ENCODE assay signal across 22 mouse cellular contexts in genomic region chrX:52448496-52448895, GRCm38 (mm10).
DNase-seq lines count a peak whose midpoint lies in the region; ATAC-seq lines count a peak whose summit lies in the region.
"Had no signal": no experiment of that assay in that cellular context is flagged by ENCODE, and none has a peak within 500 bp of the region (broad histone marks: within the 10 kb centered on the region; RNA-seq: fewer than 3 reads in every experiment).

No protein-coding gene starts in this region.

- H3K36me3 ChIP-seq in heart, embryonic 11.5 days (ENCODE audit: control insufficient read depth, insufficient read depth, low read length) = no peaks in the 10 kb centered on the region
- H3K36me3 ChIP-seq in limb, embryonic 11.5 days (ENCODE audit: control insufficient read depth, insufficient read depth, low read length) = no peaks in the 10 kb centered on the region
- no peaks in the 10 kb centered on the region for H3K36me3 ChIP-seq in limb, embryonic 10.5 days
- H3K36me3 ChIP-seq: forebrain, embryonic 10.5 days; G1E; intestine, embryonic 15.5 days had no signal

- H3K4me1 ChIP-seq in heart, embryonic 11.5 days (ENCODE audit: control insufficient read depth, insufficient read depth, low read length) = peaks cover 12% of the 10 kb centered on the region
- peaks cover 8% of the 10 kb centered on the region; the same call in 1 of the 2 replicates for H3K4me1 ChIP-seq in limb, embryonic 11.5 days (ENCODE audit: control insufficient read depth, insufficient read depth, low read length)
- peaks cover 72% of the 10 kb centered on the region for H3K4me1 ChIP-seq in limb, embryonic 10.5 days
- H3K4me1 ChIP-seq: intestine, embryonic 15.5 days had no signal

- no peak overlapping the region for H3K4me2 ChIP-seq in heart, embryonic 11.5 days
- no peak overlapping the region for H3K4me2 ChIP-seq in limb, embryonic 11.5 days (ENCODE audit: low read depth, severe bottlenecking)
- H3K4me2 ChIP-seq: hindbrain, embryonic 14.5 days; intestine, embryonic 15.5 days had no signal

- 32% methylated on average over 3 of the region's 3 CpGs for WGBS in heart, embryonic 11.5 days (ENCODE audit: insufficient replicate concordance)
- WGBS in limb, embryonic 11.5 days = 17% methylated on average over 3 of the region's 3 CpGs
- 14% methylated on average over 3 of the region's 3 CpGs for WGBS in limb, embryonic 10.5 days

- H3K4me3 ChIP-seq in heart, embryonic 11.5 days (ENCODE audit: low read depth, low read length) = no peak overlapping the region
- H3K4me3 ChIP-seq in limb, embryonic 11.5 days (ENCODE audit: low read depth, low read length) = no peak overlapping the region
- H3K4me3 ChIP-seq in limb, embryonic 10.5 days = no peak overlapping the region
- H3K4me3 ChIP-seq: forebrain, embryonic 10.5 days; heart, adult 2 months; intestine, embryonic 15.5 days had no signal

- no peak for ATAC-seq in heart, embryonic 11.5 days (replicated peaks; ENCODE audit: insufficient number of reproducible peaks, low FRiP score, low TSS enrichment)
- ATAC-seq in limb, embryonic 11.5 days (ENCODE audit: insufficient number of reproducible peaks, low FRiP score, low TSS enrichment, low read depth) = no peak
- ATAC-seq: CD4-positive, CD25-positive, alpha-beta regulatory T cell, adult 4 months; forebrain, embryonic 14.5 days; intestine, embryonic 15.5 days had no signal

- no peaks in the 10 kb centered on the region for H3K9me3 ChIP-seq in heart, embryonic 11.5 days (replicated peaks; ENCODE audit: control insufficient read depth, low read length)
- no peaks in the 10 kb centered on the region for H3K9me3 ChIP-seq in limb, embryonic 11.5 days (ENCODE audit: control insufficient read depth, low read length)
- no peaks in the 10 kb centered on the region for H3K9me3 ChIP-seq in limb, embryonic 10.5 days (replicated peaks)
- H3K9me3 ChIP-seq: forebrain, embryonic 10.5 days; G1E; intestine, embryonic 15.5 days had no signal

- H3K27me3 ChIP-seq in heart, embryonic 11.5 days (ENCODE audit: control insufficient read depth, insufficient read depth, low read length) = no peaks in the 10 kb centered on the region
- H3K27me3 ChIP-seq in limb, embryonic 11.5 days (ENCODE audit: control insufficient read depth, insufficient read depth, low read length) = no peaks in the 10 kb centered on the region
- H3K27me3 ChIP-seq in limb, embryonic 10.5 days (ENCODE audit: low read depth, poor library complexity, severe bottlenecking) = peaks cover 15% of the 10 kb centered on the region; the same call in 1 of the 2 replicates
- H3K27me3 ChIP-seq: intestine, embryonic 15.5 days had no signal

- no peak overlapping the region for H3K9ac ChIP-seq in heart, embryonic 11.5 days (ENCODE audit: low read depth, low read length)
- no peak overlapping the region for H3K9ac ChIP-seq in limb, embryonic 11.5 days (ENCODE audit: low read length)
- H3K9ac ChIP-seq: hindbrain, embryonic 14.5 days; intestine, embryonic 15.5 days had no signal

- no peak for DNase-seq in heart, adult 9 months (ENCODE audit: low spot score in 2 of 2)
- DNase-seq in limb, embryonic 11.5 days (ENCODE audit: low spot score) = no peak
- DNase-seq in limb, embryonic 10.5 days (ENCODE audit: low spot score) = no peak
- DNase-seq in forelimb bud, embryonic 11.5 days (ENCODE audit: low read depth, low spot score) = peak; percentile 57
- no peak for DNase-seq in left cerebral cortex, postnatal 14 days (ENCODE audit: low spot score in 2 of 2)
- DNase-seq in left cerebral cortex, postnatal 4 days = no peak
- DNase-seq: adrenal gland, postnatal 14 days; B cell, adult 2 months; cerebellum, adult 11-12 months; cerebellum, adult 9-10 months; cerebellum, postnatal 25 days; gastrocnemius, postnatal 10 days; heart, adult 2 months; heart, postnatal 10 days; heart, postnatal 4 days had no signal

- intact Hi-C loops in left cerebral cortex, postnatal 14 days (cut with DNase I) = no loop called here
- intact Hi-C loops in left cerebral cortex, postnatal 4 days (cut with DNase I) = no loop called here

- H3K27ac ChIP-seq in heart, embryonic 11.5 days (ENCODE audit: low read depth, low read length) = peak overlapping the region; percentile 15; the same call in 1 of the 2 replicates
- H3K27ac ChIP-seq in limb, embryonic 11.5 days (replicated peaks; ENCODE audit: low read depth, low read length) = peak overlapping the region; percentile 22; the same call in 1 of the 2 replicates
- H3K27ac ChIP-seq in limb, embryonic 10.5 days = no peak overlapping the region
- H3K27ac ChIP-seq: forebrain, embryonic 10.5 days; heart, adult 2 months; hindbrain, embryonic 14.5 days; intestine, embryonic 15.5 days had no signal
